Mouse (Mus musculus) myocyte (in vitro differentiated cells): ENCODE measurements around the gene Atf7. TPM values are rescaled to one million over a fixed set of nuclear protein-coding genes. Genes with fewer than 3 reads are reported as not detected.

Source experiments
- H3K27me3 ChIP-seq: one replicate; pipeline ENCODE4 v1.6.1; 2011; ENCODE audit not compliant: control insufficient read depth, insufficient read depth, insufficient read length
- H3K36me3 ChIP-seq: one replicate; pipeline ENCODE4 v1.6.1; 2011; ENCODE audit not compliant: control insufficient read depth, insufficient read depth
- H3K4me2 ChIP-seq: one replicate; pipeline ENCODE4 v1.6.1; 2011; ENCODE audit warnings: low read depth, control low read depth
- H3K4me3 ChIP-seq: one replicate; pipeline ENCODE4 v1.5.1; 2011; ENCODE audit warnings: mild to moderate bottlenecking, control low read depth, moderate library complexity
- H3K79me2 ChIP-seq: one replicate; pipeline ENCODE4 v1.6.1; 2011; ENCODE audit not compliant: control insufficient read depth, insufficient read depth
- H3ac ChIP-seq: one replicate; pipeline ENCODE4 v1.6.1; 2011; ENCODE audit not compliant: control insufficient read depth, insufficient read length
- CEBPB ChIP-seq: IDR thresholded peaks from 2 replicates; pipeline ENCODE4 v1.6.1; 2011; ENCODE audit warnings: mild to moderate bottlenecking, moderate library complexity; ENCODE audit not compliant: poor library complexity, insufficient read depth, severe bottlenecking
- E2F4 ChIP-seq: IDR thresholded peaks from one replicate; pipeline ENCODE4 v1.6.1; 2011; ENCODE audit warnings: mild to moderate bottlenecking, control low read depth, moderate library complexity; ENCODE audit not compliant: insufficient read depth
- MAX ChIP-seq: IDR thresholded peaks from one replicate; pipeline ENCODE4 v1.6.1; 2011; ENCODE audit warnings: low read depth, mild to moderate bottlenecking, control low read depth
- MYOD1 ChIP-seq, 3 experiments: IDR thresholded peaks; one replicate each; pipeline ENCODE4 v1.6.1; 2011; ENCODE audit warnings: control low read depth in 2 of 3, low read depth in 2 of 3, mild to moderate bottlenecking in 2 of 3, moderate library complexity in 1 of 3; ENCODE audit not compliant: insufficient read length in 2 of 3, control insufficient read depth in 1 of 3
- MYOG ChIP-seq, 3 experiments: IDR thresholded peaks; one replicate each; pipeline ENCODE4 v1.6.1; 2011; ENCODE audit warnings: control low read depth in 2 of 3, low read depth in 2 of 3, mild to moderate bottlenecking in 2 of 3; ENCODE audit not compliant: insufficient read length in 2 of 3, control insufficient read depth in 1 of 3, insufficient read depth in 1 of 3
- POLR2A ChIP-seq: IDR thresholded peaks from one replicate; pipeline ENCODE4 v1.6.1; 2011; ENCODE audit warnings: low read depth, mild to moderate bottlenecking, control low read depth, moderate library complexity; ENCODE audit not compliant: insufficient read length
- POLR2AphosphoS2 ChIP-seq: IDR thresholded peaks from one replicate; pipeline ENCODE4 v1.6.1; 2011; ENCODE audit warnings: low read depth, control low read depth; ENCODE audit not compliant: insufficient read length
- REST ChIP-seq: IDR thresholded peaks from one replicate; pipeline ENCODE4 v1.6.1; 2011; ENCODE audit warnings: mild to moderate bottlenecking, control low read depth, moderate library complexity; ENCODE audit not compliant: insufficient read depth, insufficient read length
- SRF ChIP-seq: IDR thresholded peaks from one replicate; pipeline ENCODE4 v1.6.1; 2011; ENCODE audit warnings: low read depth; ENCODE audit not compliant: control insufficient read depth, insufficient read length
- TCF12 ChIP-seq: IDR thresholded peaks from one replicate; pipeline ENCODE4 v1.6.1; 2011; ENCODE audit warnings: mild to moderate bottlenecking, control low read depth; ENCODE audit not compliant: poor library complexity, insufficient read depth, severe bottlenecking
- TCF3 ChIP-seq: IDR thresholded peaks from one replicate; pipeline ENCODE4 v1.6.1; 2011; ENCODE audit warnings: low read depth, control low read depth; ENCODE audit not compliant: insufficient read length
- USF1 ChIP-seq: IDR thresholded peaks from one replicate; pipeline ENCODE4 v1.6.1; 2011; ENCODE audit warnings: low read depth, mild to moderate bottlenecking, control low read depth, moderate library complexity
- polyA plus RNA-seq: library from polyadenylated mRNA; unstranded; fragments of >200 nt; fragmentation: generic; extraction: Trizol; gene quantifications from one replicate; pipeline ENCODE4 v1.2.1, GENCODE M21; 2012; ENCODE audit warnings: missing spikeins

Gene Atf7
- polyA plus RNA-seq, 1 experiment: 33.7 TPM

- Histone ChIP-seq H3ac (no peak overlapping the region), H3K79me2 (no peaks in the 10 kb centered on the region)
Measured at GRCm38 (mm10) chr15:102531586-102531985, 93.7 kb downstream of the Atf7 start.

GRCm38 (mm10) chr15:102530566-102530965 is 94.7 kb downstream of the Atf7 start:
- TF ChIP-seq CEBPB: no peak
- no peak for TF ChIP-seq E2F4
- no peak for TF ChIP-seq TCF12
- TF ChIP-seq MAX: no peak
- no peak for TF ChIP-seq POLR2A
- no peak for TF ChIP-seq SRF
- TF ChIP-seq TCF3: no peak
- TF ChIP-seq USF1: no peak
- no peak for TF ChIP-seq REST
- no peak for TF ChIP-seq MYOD1 (IDR thresholded peaks at IDR 0.05; ENCODE audit: control insufficient read depth in 1 of 3, insufficient read length in 2 of 3, low read depth in 2 of 3)
- TF ChIP-seq POLR2AphosphoS2: no peak
- Histone ChIP-seq H3K4me3 (no peak overlapping the region), H3K4me2 (no peak overlapping the region), H3K36me3 (peaks cover 83% of the 10 kb centered on the region), H3ac (no peak overlapping the region), H3K27me3 (no peaks in the 10 kb centered on the region), H3K79me2 (no peaks in the 10 kb centered on the region)

More at GRCm38 (mm10) chr15:102531586-102531985, 93.7 kb downstream of the Atf7 start:
- Histone ChIP-seq H3K4me3 (no peak overlapping the region), H3K27me3 (no peaks in the 10 kb centered on the region), H3K36me3 (peaks cover 87% of the 10 kb centered on the region), H3K4me2 (no peak overlapping the region)
- TF ChIP-seq MYOG (IDR thresholded peaks at IDR 0.05; ENCODE audit: control insufficient read depth in 1 of 3, insufficient read depth in 1 of 3, insufficient read length in 2 of 3, low read depth in 2 of 3) (no peak), E2F4 (no peak), TCF3 (no peak), MYOD1 (IDR thresholded peaks at IDR 0.05; ENCODE audit: control insufficient read depth in 1 of 3, insufficient read length in 2 of 3, low read depth in 2 of 3) (no peak), REST (no peak), USF1 (no peak), POLR2A (no peak)

GRCm38 (mm10) chr15:102528396-102528795 is 96.9 kb downstream of the Atf7 start:
- TF ChIP-seq TCF3 (no peak), REST (no peak), MYOG (IDR thresholded peaks at IDR 0.05; ENCODE audit: control insufficient read depth in 1 of 3, insufficient read depth in 1 of 3, insufficient read length in 2 of 3, low read depth in 2 of 3) (no peak), POLR2A (no peak), MYOD1 (IDR thresholded peaks at IDR 0.05; ENCODE audit: control insufficient read depth in 1 of 3, insufficient read length in 2 of 3, low read depth in 2 of 3) (no peak), CEBPB (no peak), SRF (no peak)
- H3K4me2 ChIP-seq: no peak overlapping the region
- H3K27me3 ChIP-seq: no peaks in the 10 kb centered on the region
- no peaks in the 10 kb centered on the region for H3K79me2 ChIP-seq
- peaks cover 65% of the 10 kb centered on the region for H3K36me3 ChIP-seq
- no peak overlapping the region for H3K4me3 ChIP-seq
- H3ac ChIP-seq: no peak overlapping the region

- no peak overlapping the region for H3ac ChIP-seq
- peaks cover 61% of the 10 kb centered on the region for H3K36me3 ChIP-seq
- H3K4me2 ChIP-seq: no peak overlapping the region
- H3K27me3 ChIP-seq: no peaks in the 10 kb centered on the region
- no peak for TF ChIP-seq MYOG (IDR thresholded peaks at IDR 0.05; ENCODE audit: control insufficient read depth in 1 of 3, insufficient read depth in 1 of 3, insufficient read length in 2 of 3, low read depth in 2 of 3)
- TF ChIP-seq USF1: no peak
- TF ChIP-seq MYOD1 (IDR thresholded peaks at IDR 0.05; ENCODE audit: control insufficient read depth in 1 of 3, insufficient read length in 2 of 3, low read depth in 2 of 3): no peak
- no peak for TF ChIP-seq SRF
- TF ChIP-seq TCF12: no peak
- no peak for TF ChIP-seq E2F4
- no peak for TF ChIP-seq REST
- no peak for TF ChIP-seq CEBPB
- no peak for TF ChIP-seq MAX
- TF ChIP-seq POLR2A: no peak
- TF ChIP-seq TCF3: no peak
- no peak for TF ChIP-seq POLR2AphosphoS2
- H3K4me3 ChIP-seq: no peak overlapping the region
- no peaks in the 10 kb centered on the region for H3K79me2 ChIP-seq
Measured at GRCm38 (mm10) chr15:102527936-102528335, 97.3 kb downstream of the Atf7 start.

- TF ChIP-seq POLR2AphosphoS2: peak; percentile 59
- TF ChIP-seq REST: no peak
- TF ChIP-seq USF1: no peak
- no peak for TF ChIP-seq TCF12
- no peak for TF ChIP-seq E2F4
- TF ChIP-seq POLR2A: no peak
- TF ChIP-seq MAX: no peak
- TF ChIP-seq MYOG (IDR thresholded peaks at IDR 0.05; ENCODE audit: control insufficient read depth in 1 of 3, insufficient read depth in 1 of 3, insufficient read length in 2 of 3, low read depth in 2 of 3): no peak
- TF ChIP-seq TCF3: no peak
- H3ac ChIP-seq: no peak overlapping the region
- no peak overlapping the region for H3K4me3 ChIP-seq
- H3K79me2 ChIP-seq: peaks cover 2% of the 10 kb centered on the region
- H3K4me2 ChIP-seq: no peak overlapping the region
- peaks cover 58% of the 10 kb centered on the region for H3K36me3 ChIP-seq
- H3K27me3 ChIP-seq: no peaks in the 10 kb centered on the region
Measured at GRCm38 (mm10) chr15:102526111-102527002, 98.9 kb downstream of the Atf7 start.
